Mouse (Mus musculus): ENCODE results near the gene Nsun7. TPM values are rescaled to one million over a fixed set of nuclear protein-coding genes. Genes with fewer than 3 reads are reported as not detected.

Nsun7 gene
- 0.13 TPM in 1 of 2 replicates, not detected in the other for polyA plus RNA-seq (2015; fragmentation: Nextera tagmentation; extraction: Ambion mirVana)

DNA sequence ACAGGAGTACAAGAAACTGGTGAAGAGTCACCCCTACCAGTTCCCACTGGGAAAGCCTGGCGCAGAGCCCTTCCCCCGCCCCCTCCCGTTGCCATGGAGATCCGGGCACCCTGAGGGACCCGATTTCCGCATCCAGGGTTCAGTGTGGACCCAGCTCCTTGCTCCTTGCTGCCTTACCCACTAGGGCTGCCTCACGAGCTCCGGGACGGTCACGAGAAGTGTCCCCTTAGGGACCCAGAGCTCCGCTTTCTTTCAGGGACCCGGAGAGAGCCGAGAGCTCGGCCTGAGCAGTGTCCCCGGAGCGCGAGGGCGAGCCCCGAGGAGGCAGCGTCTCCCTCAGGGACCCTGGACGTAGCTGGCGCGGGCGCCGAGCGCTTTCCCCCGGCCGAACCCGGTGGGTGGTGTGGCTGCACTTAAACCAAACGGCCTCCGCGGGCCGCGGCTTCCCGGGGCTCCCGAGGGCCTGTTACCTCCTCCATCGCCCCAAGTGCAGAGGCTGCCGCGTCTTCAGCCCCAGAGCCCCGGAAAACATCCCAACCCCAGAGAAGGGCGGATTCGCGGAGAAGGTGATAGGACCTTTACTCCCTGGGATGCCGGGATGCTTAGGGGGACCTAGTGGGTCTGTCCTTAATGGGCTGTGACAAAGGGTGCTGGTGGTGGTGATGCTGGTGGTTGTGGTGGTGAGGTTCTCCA is at the start of gene Nsun7:
Gene Nsun7 (plus strand): TSS at position 142 of the 693 bp plus-strand sequence.

Other genes starting within 250 kb of the Nsun7 start
- gene Rbm47, start 86.8 kb upstream of the Nsun7 start, polyA plus RNA-seq (2015; fragmentation: Nextera tagmentation; extraction: Ambion mirVana) = 5.0 and 5.5 TPM in 2 replicates